Mouse (Mus musculus): Measurements from ENCODE around the gene Hist1h2bk. TPM values are rescaled to one million over a fixed set of nuclear protein-coding genes. Genes with fewer than 3 reads are reported as not detected.

Gene Hist1h2bk
- polyA plus RNA-seq, 1 experiment from 2014 or later, result not detected

DNA sequence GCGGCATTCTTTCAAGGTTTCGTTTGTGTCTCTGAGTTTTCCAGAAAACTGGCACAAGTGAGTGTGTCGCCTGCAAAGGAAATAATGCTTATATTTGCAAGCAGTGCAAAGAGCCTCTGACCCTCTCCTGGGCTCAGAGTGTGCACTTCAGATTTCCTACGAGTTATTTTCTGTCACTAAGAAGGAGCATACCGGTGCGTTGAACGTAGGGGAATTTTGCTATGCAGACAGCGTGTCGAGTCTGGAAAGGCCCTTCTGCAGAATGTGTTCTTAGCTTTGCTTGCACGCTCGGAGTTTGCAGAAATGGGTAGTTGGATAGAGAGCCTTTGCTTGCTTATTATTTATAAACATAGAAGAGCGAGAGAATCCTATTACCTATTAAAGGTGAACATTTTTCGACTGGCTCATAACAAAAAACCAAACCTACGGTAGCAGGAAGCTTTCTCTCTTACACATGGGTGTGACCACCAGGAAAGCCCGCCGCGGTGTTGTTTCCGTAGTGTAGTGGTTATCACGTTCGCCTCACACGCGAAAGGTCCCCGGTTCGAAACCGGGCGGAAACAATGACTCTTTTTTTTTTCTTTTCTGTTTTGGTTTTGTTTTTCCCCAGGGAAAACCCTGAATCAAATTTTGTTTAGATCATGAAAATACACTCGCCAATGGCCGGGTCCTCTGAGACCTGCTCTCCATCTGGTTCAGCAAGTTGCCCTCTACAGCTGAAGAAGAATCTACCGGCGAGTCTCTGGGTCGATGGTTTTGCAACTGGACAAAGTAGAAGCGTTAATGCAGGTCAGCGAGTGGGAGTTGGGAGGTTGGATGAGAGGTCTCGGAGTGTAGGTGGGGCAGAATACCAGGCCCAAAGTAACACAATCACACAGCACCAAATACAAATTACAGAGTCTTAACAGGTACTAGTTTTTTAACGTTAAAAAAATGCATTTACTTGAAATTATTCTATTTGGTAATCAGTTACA is 9.3 kb upstream of the Hist1h2bk start:
- no peaks in the 10 kb centered on the region for H3K79me2 ChIP-seq (ENCODE audit: inconsistent target)
- no peak overlapping the region for H3K27ac ChIP-seq
- no peaks in the 10 kb centered on the region for H3K36me3 ChIP-seq (ENCODE audit: inconsistent target)
- peak overlapping the region; percentile 39 for H3K4me3 ChIP-seq (ENCODE audit: inconsistent target)
- 6% methylated on average over 35 of the region's 35 CpGs for WGBS (ENCODE audit: missing documents)

DNA sequence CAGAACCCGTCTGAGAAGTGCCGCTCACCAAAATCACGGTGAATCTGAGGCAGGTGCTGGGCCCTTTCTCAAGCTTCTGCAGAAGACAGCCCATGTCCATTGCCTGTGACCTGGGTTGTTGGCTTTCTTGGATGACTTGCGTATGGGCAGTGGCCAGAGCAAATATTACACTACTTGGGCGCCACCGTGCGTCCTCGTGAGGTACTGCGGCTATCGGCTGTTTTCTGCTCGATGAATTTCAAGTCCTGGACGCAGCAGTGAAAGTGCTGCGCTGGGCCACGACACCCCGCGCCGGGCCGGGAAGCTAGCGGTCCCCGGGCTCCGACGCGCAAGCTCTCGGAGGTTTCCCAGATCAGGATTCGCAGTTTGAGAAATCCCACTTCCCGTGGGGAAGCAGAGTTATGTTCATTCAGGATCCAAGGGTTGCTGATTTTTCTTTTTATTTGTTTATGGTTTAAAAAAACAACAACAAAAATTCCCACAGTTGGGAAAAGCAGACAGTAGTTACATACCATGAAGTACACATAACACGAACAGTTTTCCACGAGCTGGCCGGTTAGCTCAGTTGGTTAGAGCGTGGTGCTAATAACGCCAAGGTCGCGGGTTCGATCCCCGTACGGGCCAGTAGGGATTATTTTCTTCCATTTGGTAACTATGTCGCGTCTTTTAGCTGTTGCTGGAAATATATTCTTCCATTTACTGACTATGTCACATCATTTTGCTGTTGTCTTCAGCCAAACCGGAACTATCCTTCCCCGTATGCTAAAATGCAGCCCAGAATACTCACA is 6.8 kb upstream of the Hist1h2bk start:
- Histone ChIP-seq H3K4me3 (ENCODE audit: inconsistent target) (peak overlapping the region; percentile 22; the same call in 1 of the 2 replicates), H3K36me3 (ENCODE audit: inconsistent target) (no peaks in the 10 kb centered on the region), H3K79me2 (ENCODE audit: inconsistent target) (no peaks in the 10 kb centered on the region), H3K27ac (no peak overlapping the region)
- WGBS (ENCODE audit: missing documents), result 2% methylated on average over 40 of the region's 40 CpGs

DNA sequence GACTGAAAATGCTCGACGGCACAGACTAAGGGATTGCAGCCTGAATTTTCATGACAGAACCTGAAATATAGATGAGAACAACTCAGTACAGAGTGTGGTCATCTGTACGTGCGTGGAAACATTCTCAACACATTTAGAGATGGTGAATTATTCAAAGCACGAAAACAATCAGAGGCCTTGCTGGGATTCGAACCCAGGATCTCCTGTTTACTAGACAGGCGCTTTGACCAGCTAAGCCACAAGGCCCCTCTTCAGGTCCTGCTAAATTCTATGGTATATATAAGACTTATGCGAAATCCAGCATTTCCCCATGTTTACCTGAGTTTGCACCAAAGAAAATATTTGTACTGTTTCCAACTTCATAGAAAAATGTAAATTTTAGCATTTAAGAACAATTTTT is 5.7 kb upstream of the Hist1h2bk start:
- Histone ChIP-seq H3K79me2 (ENCODE audit: inconsistent target) (no peaks in the 10 kb centered on the region), H3K27ac (no peak overlapping the region), H3K36me3 (ENCODE audit: inconsistent target) (no peaks in the 10 kb centered on the region), H3K4me3 (ENCODE audit: inconsistent target) (no peak overlapping the region)
- 86% methylated on average over 8 of the region's 8 CpGs for WGBS (ENCODE audit: missing documents)

DNA sequence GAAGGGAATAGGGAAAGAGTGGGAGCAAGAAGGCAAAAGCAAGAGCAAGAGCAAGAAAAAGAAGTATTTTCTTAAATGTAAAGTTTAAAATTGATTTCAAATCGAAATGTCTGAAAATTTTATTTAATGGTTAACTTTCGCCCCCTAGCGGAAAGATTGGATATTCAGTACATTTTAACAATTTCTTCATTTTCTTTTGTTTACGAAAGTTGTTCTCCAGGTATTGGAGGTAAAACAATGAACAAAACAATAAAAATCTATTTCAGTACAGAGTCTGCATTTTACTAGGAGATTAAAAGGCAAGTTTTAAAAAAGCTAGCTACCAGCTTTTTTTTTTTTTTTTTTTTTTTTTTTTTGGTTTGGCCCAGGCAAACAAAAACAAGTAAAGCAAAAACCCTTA is 5.2 kb upstream of the Hist1h2bk start:
- Histone ChIP-seq H3K36me3 (ENCODE audit: inconsistent target) (no peaks in the 10 kb centered on the region), H3K4me3 (ENCODE audit: inconsistent target) (no peak overlapping the region), H3K79me2 (ENCODE audit: inconsistent target) (no peaks in the 10 kb centered on the region), H3K27ac (no peak overlapping the region)
- WGBS (ENCODE audit: missing documents), result 7% methylated on average over 4 of the region's 4 CpGs

DNA sequence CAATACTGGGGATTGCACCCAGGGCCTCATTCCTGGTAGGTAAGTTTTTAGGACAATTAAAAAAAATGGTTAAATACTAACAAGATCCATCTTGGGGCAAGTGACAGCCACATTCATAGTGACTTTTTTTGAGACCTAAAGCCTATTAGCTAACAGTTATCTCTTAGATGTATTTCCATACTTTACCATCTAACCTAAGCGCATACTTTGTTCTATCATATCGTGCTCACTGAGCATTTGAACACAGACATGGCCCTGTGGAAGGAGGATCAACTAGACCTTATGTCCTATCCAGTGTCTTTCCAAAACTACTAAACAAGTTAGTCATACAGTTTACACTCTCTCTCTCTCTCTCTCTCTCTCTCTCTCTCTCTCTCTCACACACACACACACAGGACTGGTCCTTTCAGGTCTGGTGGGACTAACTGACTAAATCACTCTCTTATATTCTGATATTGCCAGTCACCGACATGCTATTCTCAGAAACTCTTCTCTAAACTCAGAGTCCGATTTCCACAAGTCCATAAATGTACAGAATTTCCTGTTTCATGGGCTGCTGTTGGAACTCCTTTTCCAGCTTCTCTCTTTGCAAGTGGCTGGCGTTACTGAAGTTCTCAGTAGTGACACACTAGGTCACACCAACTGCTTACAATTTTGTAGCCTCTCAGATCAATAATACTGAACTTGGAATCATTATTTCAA is 1.8 kb upstream of the Hist1h2bk start:
- H3K4me3 ChIP-seq (ENCODE audit: inconsistent target), result no peak overlapping the region; the same call in 1 of the 2 replicates

DNA sequence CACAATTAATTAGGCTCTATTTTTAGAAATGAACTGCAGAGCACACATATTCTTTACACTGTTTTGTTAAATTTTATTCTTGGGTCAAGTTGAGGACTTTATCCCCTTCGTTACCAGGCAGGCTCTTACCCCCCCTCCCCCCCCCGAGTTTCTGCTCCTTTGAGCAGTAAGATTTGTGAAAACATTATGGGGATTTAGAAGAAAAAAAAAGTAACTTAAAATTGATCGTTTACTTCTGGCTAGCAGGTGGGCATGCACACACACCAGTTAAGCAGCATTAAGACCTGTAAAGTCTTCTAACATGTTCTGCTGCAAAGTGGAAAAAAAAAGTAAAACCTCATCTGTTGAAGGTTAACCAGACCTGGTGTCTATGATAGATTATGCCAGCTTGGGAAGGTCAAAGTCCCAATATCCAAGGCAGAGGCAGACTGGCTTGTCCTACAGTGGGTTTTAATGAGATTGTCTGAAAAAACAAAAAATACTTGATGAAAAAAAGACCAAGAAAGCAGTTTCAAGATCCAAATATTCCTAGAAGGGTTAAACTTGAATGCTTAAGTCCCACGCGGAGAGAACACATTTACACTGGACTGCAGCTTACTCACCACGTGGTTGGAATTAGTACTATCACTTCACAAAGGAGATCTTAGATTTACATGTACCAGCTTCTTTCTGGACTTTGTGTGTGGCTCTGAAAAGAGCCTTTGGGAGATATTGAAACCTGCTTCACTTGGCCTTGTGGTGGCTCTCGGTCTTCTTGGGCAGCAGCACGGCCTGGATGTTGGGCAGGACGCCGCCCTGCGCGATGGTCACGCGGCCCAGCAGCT is 1.0 kb upstream of the Hist1h2bk start:
- Histone ChIP-seq H3K27ac (peak overlapping the region; percentile 67), H3K36me3 (ENCODE audit: inconsistent target) (no peaks in the 10 kb centered on the region), H3K4me3 (ENCODE audit: inconsistent target) (peak overlapping the region; percentile 26), H3K79me2 (ENCODE audit: inconsistent target) (no peaks in the 10 kb centered on the region)
- 6% methylated on average over 7 of the region's 14 CpGs for WGBS (ENCODE audit: missing documents)

More for the DNA sequence above, 1.8 kb upstream of the Hist1h2bk start:
- H3K36me3 ChIP-seq (ENCODE audit: inconsistent target), result no peaks in the 10 kb centered on the region
- H3K79me2 ChIP-seq (ENCODE audit: inconsistent target), result no peaks in the 10 kb centered on the region
- 0 out of 2 replicates have a peak overlapping the region, but pooled peaks have one; percentile 67 for H3K27ac ChIP-seq
- WGBS (ENCODE audit: missing documents), result 60% methylated on average over 5 of the region's 5 CpGs

DNA sequence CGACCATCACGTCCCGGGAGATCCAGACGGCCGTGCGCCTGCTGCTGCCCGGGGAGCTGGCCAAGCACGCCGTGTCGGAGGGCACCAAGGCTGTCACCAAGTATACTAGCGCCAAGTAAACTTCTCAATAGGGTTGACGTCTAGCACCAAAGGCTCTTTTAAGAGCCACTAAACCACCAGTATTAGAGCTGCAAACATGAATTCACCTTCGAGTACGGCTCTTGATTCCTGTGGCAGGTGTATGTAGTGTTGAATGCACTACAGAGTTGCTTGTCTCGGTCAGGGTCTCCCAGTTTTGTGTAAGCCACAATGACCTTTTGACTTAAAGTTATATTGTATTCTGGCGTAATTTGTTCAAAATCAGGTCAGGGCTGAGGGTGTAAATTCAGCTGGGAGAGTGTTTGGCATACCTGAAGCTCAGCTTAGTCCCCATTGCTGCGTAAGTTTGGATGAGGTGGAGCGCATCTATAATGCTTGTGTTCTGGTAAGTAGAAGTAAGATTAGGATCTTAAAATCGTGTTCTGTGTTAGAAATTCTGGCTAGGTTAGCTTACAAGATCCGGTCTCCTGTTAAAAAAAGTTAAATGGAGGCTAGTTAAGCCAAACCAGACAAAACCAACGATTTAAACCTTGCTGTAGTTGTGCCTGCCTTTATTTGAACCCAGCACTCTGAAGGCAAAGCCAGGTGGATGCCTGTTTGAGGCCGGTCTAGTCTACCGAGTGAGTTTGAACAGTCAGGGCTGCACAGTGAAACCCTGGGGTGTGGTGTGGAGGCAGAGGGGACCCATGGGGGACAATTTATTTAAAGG is 683 bp downstream of the Hist1h2bk start:
- H3K27ac ChIP-seq, result peak overlapping the region; percentile 47
- no peak overlapping the region; the same call in 1 of the 2 replicates for H3K4me3 ChIP-seq (ENCODE audit: inconsistent target)
- no peaks in the 10 kb centered on the region for H3K79me2 ChIP-seq (ENCODE audit: inconsistent target)
- WGBS (ENCODE audit: missing documents), result 16% methylated on average over 13 of the region's 23 CpGs
- no peaks in the 10 kb centered on the region for H3K36me3 ChIP-seq (ENCODE audit: inconsistent target)

DNA sequence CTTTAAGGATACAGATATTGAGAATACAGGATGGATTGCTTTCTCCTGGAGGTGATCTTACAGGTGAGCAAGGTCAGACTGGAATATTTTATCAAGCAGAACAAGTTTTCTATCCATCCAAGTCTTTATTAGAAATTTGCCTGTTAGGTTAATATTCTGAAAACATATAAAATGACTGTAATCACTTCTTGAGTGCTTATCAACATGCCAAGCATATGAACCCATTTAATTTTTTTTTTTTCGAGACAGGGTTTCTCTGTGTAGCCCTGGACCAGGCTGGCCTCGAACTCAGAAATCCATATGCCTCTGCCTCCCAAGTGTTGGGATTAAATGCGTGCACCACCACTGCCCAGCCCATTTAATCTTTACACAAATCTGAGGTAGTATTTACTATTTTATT is 1.3 kb downstream of the Hist1h2bk start:
- no peaks in the 10 kb centered on the region for H3K36me3 ChIP-seq (ENCODE audit: inconsistent target)
- no peak overlapping the region for H3K4me3 ChIP-seq (ENCODE audit: inconsistent target)
- WGBS (ENCODE audit: missing documents), result 71% methylated on average over 2 of the region's 3 CpGs
- peak overlapping the region; percentile 47 for H3K27ac ChIP-seq
- no peaks in the 10 kb centered on the region for H3K79me2 ChIP-seq (ENCODE audit: inconsistent target)

DNA sequence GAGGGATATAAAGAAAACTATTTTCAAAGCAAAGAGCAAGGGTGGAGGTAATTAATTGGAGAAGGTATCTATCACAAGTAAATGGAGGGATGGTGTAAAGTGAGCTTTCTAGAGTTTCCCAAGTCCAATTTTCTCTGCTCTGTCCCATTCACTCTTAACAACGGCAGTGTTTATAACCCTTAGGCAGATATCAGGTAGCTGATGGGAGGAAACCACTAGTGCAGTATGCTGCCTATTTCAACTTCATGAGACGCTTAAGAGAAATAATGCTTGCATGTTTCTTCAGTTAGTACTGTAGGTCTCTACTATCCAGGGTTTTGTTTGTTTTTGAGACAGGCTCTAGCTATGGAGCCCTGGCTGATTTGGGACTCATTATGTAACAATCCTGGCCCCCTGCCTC is 1.7 kb downstream of the Hist1h2bk start:
- H3K4me3 ChIP-seq (ENCODE audit: inconsistent target), result no peak overlapping the region
- no peaks in the 10 kb centered on the region for H3K36me3 ChIP-seq (ENCODE audit: inconsistent target)
- WGBS (ENCODE audit: missing documents), result 100% methylated on average over 2 of the region's 2 CpGs
- no peaks in the 10 kb centered on the region for H3K79me2 ChIP-seq (ENCODE audit: inconsistent target)
- H3K27ac ChIP-seq, result no peak overlapping the region

DNA sequence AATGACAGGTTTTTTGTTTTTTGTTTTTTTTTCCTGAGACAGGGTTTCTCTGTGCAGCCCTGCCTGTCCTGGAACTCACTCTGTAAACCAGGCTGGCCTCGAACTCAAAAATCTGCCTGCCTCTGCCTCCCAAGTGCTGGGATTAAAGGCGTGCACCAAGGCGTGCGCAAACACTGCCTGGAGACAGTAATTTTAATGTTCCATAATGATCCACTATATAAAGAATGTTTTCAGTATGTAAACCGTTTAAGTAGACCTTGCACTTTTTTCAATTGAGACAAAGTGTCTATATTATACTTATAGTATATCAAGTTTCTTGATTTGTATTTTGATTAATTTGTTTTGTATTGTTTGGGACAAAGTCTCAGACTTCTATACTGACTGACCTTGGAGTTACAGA is 3.7 kb downstream of the Hist1h2bk start:
- peak overlapping the region; percentile 55; the same call in 1 of the 2 replicates for H3K27ac ChIP-seq
- H3K36me3 ChIP-seq (ENCODE audit: inconsistent target), result no peaks in the 10 kb centered on the region
- no peak overlapping the region for H3K4me3 ChIP-seq (ENCODE audit: inconsistent target)
- no peaks in the 10 kb centered on the region for H3K79me2 ChIP-seq (ENCODE audit: inconsistent target)
- 75% methylated on average over 5 of the region's 5 CpGs for WGBS (ENCODE audit: missing documents)

DNA sequence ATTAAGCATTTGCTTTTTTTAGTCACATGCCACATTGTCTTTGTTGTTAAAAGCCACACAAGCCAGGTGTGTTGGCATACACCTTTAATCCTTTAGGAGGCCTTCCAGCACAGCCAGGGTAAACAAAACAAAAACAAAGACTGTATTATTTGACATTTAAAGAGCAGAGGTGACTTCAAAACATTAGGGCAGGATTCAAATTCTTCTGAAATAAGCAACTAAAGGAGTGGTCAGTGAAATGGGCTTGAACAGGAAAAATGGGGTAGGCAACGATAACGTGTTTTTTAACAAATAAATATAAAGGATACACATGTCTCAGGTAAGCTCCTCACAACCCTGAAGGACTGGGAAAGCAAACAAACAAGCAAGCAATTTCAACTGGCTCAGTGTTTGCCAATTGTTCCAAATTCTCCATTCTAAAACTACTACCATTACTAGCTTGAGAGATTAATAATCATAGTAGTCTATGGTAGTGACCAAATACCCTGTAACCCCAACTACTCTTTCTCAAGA is 4.3 kb downstream of the Hist1h2bk start:
- no peaks in the 10 kb centered on the region for H3K36me3 ChIP-seq (ENCODE audit: inconsistent target)
- H3K79me2 ChIP-seq (ENCODE audit: inconsistent target), result no peaks in the 10 kb centered on the region
- 12% methylated on average over 2 of the region's 2 CpGs for WGBS (ENCODE audit: missing documents)
- H3K4me3 ChIP-seq (ENCODE audit: inconsistent target), result peak overlapping the region; percentile 21; the same call in 1 of the 2 replicates
- H3K27ac ChIP-seq, result peak overlapping the region; percentile 55

DNA sequence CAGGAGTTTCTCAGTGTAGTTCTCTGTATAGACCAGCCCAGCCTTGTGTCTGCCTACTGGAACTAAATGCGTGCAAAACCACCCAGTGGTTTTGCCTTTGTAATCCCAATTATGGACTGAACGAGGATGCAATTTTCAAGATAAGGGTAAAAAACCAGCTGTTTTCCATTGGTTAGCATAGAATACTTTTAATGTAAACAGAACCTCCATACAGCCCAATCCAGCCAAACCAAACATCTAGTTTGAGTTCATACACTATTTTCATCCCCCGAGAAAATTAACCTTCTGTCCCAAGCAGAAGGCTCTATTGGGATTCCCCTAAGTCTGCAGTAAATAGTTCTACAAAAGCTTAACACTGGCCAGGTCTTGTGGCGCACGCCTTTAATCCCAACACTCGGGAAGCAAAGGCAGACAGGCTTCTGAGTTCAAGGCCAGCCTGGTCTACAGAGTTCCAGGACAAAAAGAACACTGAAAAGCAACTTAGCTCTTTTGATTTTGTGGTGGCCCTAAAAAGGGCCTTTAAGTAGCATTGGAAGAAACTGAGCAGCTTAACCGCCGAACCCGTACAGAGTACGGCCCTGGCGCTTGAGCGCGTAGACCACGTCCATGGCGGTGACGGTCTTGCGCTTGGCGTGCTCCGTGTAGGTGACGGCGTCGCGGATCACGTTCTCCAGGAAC is 4.9 kb downstream of the Hist1h2bk start:
- H3K27ac ChIP-seq, result peak overlapping the region; percentile 55
- WGBS (ENCODE audit: missing documents), result 2% methylated on average over 9 of the region's 24 CpGs

More for the DNA sequence above, 4.9 kb downstream of the Hist1h2bk start:
- H3K79me2 ChIP-seq (ENCODE audit: inconsistent target), result no peaks in the 10 kb centered on the region
- no peaks in the 10 kb centered on the region for H3K36me3 ChIP-seq (ENCODE audit: inconsistent target)
- peak overlapping the region; percentile 21; the same call in 1 of the 2 replicates for H3K4me3 ChIP-seq (ENCODE audit: inconsistent target)
